Mouse (Mus musculus) heart, embryonic 13.5 days (tissue): ENCODE measurements around the gene Cdk5rap2. TPM values are rescaled to one million over a fixed set of nuclear protein-coding genes. Genes with fewer than 3 reads are reported as not detected.

Source experiments
- ATAC-seq: fragments of 200-750 bp; cut with Nextera tagmentation; 2 replicates; pipeline ENCODE4 v1.8.0; 2017; ENCODE audit warnings: moderate TSS enrichment; ENCODE audit not compliant: insufficient number of reproducible peaks, low FRiP score, low TSS enrichment; ENCODE audit errors: extremely low read depth
- H3K27ac ChIP-seq: fragments of 300-500 bp; sonication (generic); replicated peaks from 2 replicates; pipeline ENCODE4 v1.5.1; 2015; ENCODE audit warnings: moderate library complexity, mild to moderate bottlenecking, inconsistent platforms
- H3K27me3 ChIP-seq: fragments of 300-500 bp; sonication (generic); replicated peaks from 2 replicates; pipeline ENCODE4 v1.6.1; 2015; ENCODE audit warnings: mild to moderate bottlenecking, inconsistent platforms
- H3K36me3 ChIP-seq: fragments of 300-500 bp; sonication (generic); 2 replicates; pipeline ENCODE4 v1.6.1; 2015; ENCODE audit warnings: mild to moderate bottlenecking, inconsistent platforms
- H3K4me1 ChIP-seq: fragments of 300-500 bp; sonication (generic); 2 replicates; pipeline ENCODE4 v1.6.1; 2015; ENCODE audit warnings: inconsistent platforms
- H3K4me2 ChIP-seq: fragments of 300-500 bp; sonication (generic); 2 replicates; pipeline ENCODE4 v1.6.1; 2015; ENCODE audit warnings: inconsistent platforms, mild to moderate bottlenecking, moderate library complexity
- H3K4me3 ChIP-seq: fragments of 300-500 bp; sonication (generic); 2 replicates; pipeline ENCODE4 v1.5.1; 2015; ENCODE audit warnings: moderate library complexity, mild to moderate bottlenecking, inconsistent platforms
- H3K9ac ChIP-seq: fragments of 300-500 bp; sonication (generic); 2 replicates; pipeline ENCODE4 v1.6.1; 2015; ENCODE audit warnings: inconsistent platforms, mild to moderate bottlenecking, moderate library complexity
- H3K9me3 ChIP-seq: fragments of 300-500 bp; sonication (generic); 2 replicates; pipeline ENCODE4 v1.6.1; 2016; ENCODE audit warnings: inconsistent platforms
- WGBS: fragments of 180-500 bp; shearing (Covaris S2); methylation state at CpG from one replicate; pipeline ENCODE4 v1.1.7; 2015; ENCODE audit warnings: mixed read lengths; 5-methylcytosine and 5-hydroxymethylcytosine counted together
- polyA plus RNA-seq: library from polyadenylated mRNA; unstranded; fragments of >200 nt; fragmentation: Nextera tagmentation; extraction: Ambion mirVana; gene quantifications from 2 replicates; pipeline ENCODE4 v1.2.1, GENCODE M21; 2015

Gene Cdk5rap2
- 8.7 TPM in 2 replicates for polyA plus RNA-seq

GRCm38 (mm10) chr4:70409994-70410721, at the start of gene Cdk5rap2:
Cdk5rap2 (minus strand) TSS chr4:70410443.
- Histone ChIP-seq H3K9me3 (no peaks in the 10 kb centered on the region), H3K36me3 (peaks cover 4% of the 10 kb centered on the region; the same call in 1 of the 2 replicates), H3K27ac (peak within 1 kb of the TSS; percentile 76), H3K4me1 (peaks cover 12% of the 10 kb centered on the region), H3K27me3 (no peaks in the 10 kb centered on the region), H3K9ac (peak within 1 kb of the TSS; percentile 93), H3K4me2 (peak within 1 kb of the TSS; percentile 79), H3K4me3 (peak within 1 kb of the TSS; percentile 91)
- WGBS, result under 1% methylated on average over 55 of the region's 55 CpGs
- peak; percentile 97 for ATAC-seq

- H3K9ac ChIP-seq, result no peak overlapping the region
- no peaks in the 10 kb centered on the region for H3K27me3 ChIP-seq
- H3K4me1 ChIP-seq, result no peaks in the 10 kb centered on the region
- no peak overlapping the region for H3K4me3 ChIP-seq
- H3K27ac ChIP-seq, result no peak overlapping the region
- 82% methylated on average over 3 of the region's 3 CpGs for WGBS
- no peaks in the 10 kb centered on the region; the same call in 1 of the 2 replicates for H3K9me3 ChIP-seq
- no peak overlapping the region for H3K4me2 ChIP-seq
- H3K36me3 ChIP-seq, result no peaks in the 10 kb centered on the region
- ATAC-seq, result no peak
Measured at GRCm38 (mm10) chr4:70452161-70452560, 41.9 kb upstream of the Cdk5rap2 start.

GRCm38 (mm10) chr4:70451750-70452149, 41.5 kb upstream of the Cdk5rap2 start:
- H3K4me3 ChIP-seq, result no peak overlapping the region
- no peak for ATAC-seq
- no peak overlapping the region for H3K4me2 ChIP-seq
- 0% methylated on average over 2 of the region's 2 CpGs for WGBS
- H3K27ac ChIP-seq, result no peak overlapping the region
- no peaks in the 10 kb centered on the region for H3K4me1 ChIP-seq
- no peaks in the 10 kb centered on the region for H3K36me3 ChIP-seq
- H3K27me3 ChIP-seq, result no peaks in the 10 kb centered on the region
- H3K9me3 ChIP-seq, result no peaks in the 10 kb centered on the region
- H3K9ac ChIP-seq, result no peak overlapping the region

GRCm38 (mm10) chr4:70449668-70450067, 39.4 kb upstream of the Cdk5rap2 start:
- Histone ChIP-seq H3K27ac (no peak overlapping the region), H3K4me1 (no peaks in the 10 kb centered on the region), H3K9ac (no peak overlapping the region), H3K4me2 (no peak overlapping the region), H3K36me3 (no peaks in the 10 kb centered on the region), H3K4me3 (no peak overlapping the region), H3K27me3 (no peaks in the 10 kb centered on the region), H3K9me3 (no peaks in the 10 kb centered on the region)
- no peak for ATAC-seq
- WGBS, result 66% methylated on average over 1 of the region's 1 CpGs

GRCm38 (mm10) chr4:70446774-70447173, 36.5 kb upstream of the Cdk5rap2 start:
- H3K4me2 ChIP-seq, result no peak overlapping the region
- no peak for ATAC-seq
- no peaks in the 10 kb centered on the region for H3K27me3 ChIP-seq
- no peak overlapping the region for H3K9ac ChIP-seq
- no peak overlapping the region for H3K4me3 ChIP-seq
- H3K36me3 ChIP-seq, result no peaks in the 10 kb centered on the region
- H3K9me3 ChIP-seq, result peaks cover 4% of the 10 kb centered on the region; the same call in 1 of the 2 replicates
- WGBS, result 85% methylated on average over 3 of the region's 3 CpGs
- no peak overlapping the region for H3K27ac ChIP-seq
- H3K4me1 ChIP-seq, result no peaks in the 10 kb centered on the region

GRCm38 (mm10) chr4:70420202-70420601, 10.0 kb upstream of the Cdk5rap2 start:
- no peak overlapping the region for H3K9ac ChIP-seq
- no peaks in the 10 kb centered on the region for H3K4me1 ChIP-seq
- no peaks in the 10 kb centered on the region for H3K36me3 ChIP-seq
- no peak for ATAC-seq
- no peak overlapping the region for H3K27ac ChIP-seq
- no peaks in the 10 kb centered on the region for H3K9me3 ChIP-seq
- H3K27me3 ChIP-seq, result no peaks in the 10 kb centered on the region
- no peak overlapping the region for H3K4me3 ChIP-seq
- 52% methylated on average over 2 of the region's 2 CpGs for WGBS
- H3K4me2 ChIP-seq, result no peak overlapping the region

- 59% methylated on average over 2 of the region's 2 CpGs for WGBS
- Histone ChIP-seq H3K4me2 (no peak overlapping the region), H3K4me3 (no peak overlapping the region), H3K27ac (no peak overlapping the region), H3K27me3 (no peaks in the 10 kb centered on the region), H3K36me3 (no peaks in the 10 kb centered on the region), H3K4me1 (peaks cover 12% of the 10 kb centered on the region), H3K9me3 (no peaks in the 10 kb centered on the region), H3K9ac (no peak overlapping the region)
- no peak for ATAC-seq
Measured at GRCm38 (mm10) chr4:70412126-70412525, 1.9 kb upstream of the Cdk5rap2 start.

GRCm38 (mm10) chr4:70409456-70409855, 787 bp downstream of the Cdk5rap2 start:
- H3K27me3 ChIP-seq, result no peaks in the 10 kb centered on the region
- H3K9me3 ChIP-seq, result no peaks in the 10 kb centered on the region
- no peak overlapping the region for H3K27ac ChIP-seq
- 25% methylated on average over 9 of the region's 9 CpGs for WGBS
- H3K4me2 ChIP-seq, result peak overlapping the region; percentile 79
- H3K4me3 ChIP-seq, result peak overlapping the region; percentile 91
- H3K36me3 ChIP-seq, result peaks cover 7% of the 10 kb centered on the region; the same call in 1 of the 2 replicates
- ATAC-seq, result no peak
- H3K9ac ChIP-seq, result peak overlapping the region; percentile 93
- H3K4me1 ChIP-seq, result peaks cover 12% of the 10 kb centered on the region

- Histone ChIP-seq H3K4me1 (no peaks in the 10 kb centered on the region), H3K9me3 (no peaks in the 10 kb centered on the region), H3K4me3 (no peak overlapping the region), H3K36me3 (peaks cover 55% of the 10 kb centered on the region), H3K4me2 (no peak overlapping the region), H3K27ac (no peak overlapping the region), H3K9ac (no peak overlapping the region), H3K27me3 (no peaks in the 10 kb centered on the region)
- WGBS, result 65% methylated on average over 9 of the region's 9 CpGs
- no peak for ATAC-seq
Measured at GRCm38 (mm10) chr4:70402109-70402819, 8.0 kb downstream of the Cdk5rap2 start.

GRCm38 (mm10) chr4:70399476-70399875, 10.8 kb downstream of the Cdk5rap2 start:
- H3K27ac ChIP-seq, result no peak overlapping the region
- H3K9me3 ChIP-seq, result no peaks in the 10 kb centered on the region
- WGBS, result 84% methylated on average over 5 of the region's 5 CpGs
- H3K4me1 ChIP-seq, result no peaks in the 10 kb centered on the region
- H3K9ac ChIP-seq, result no peak overlapping the region
- peaks cover 48% of the 10 kb centered on the region for H3K36me3 ChIP-seq
- no peak overlapping the region for H3K4me2 ChIP-seq
- ATAC-seq, result no peak
- no peak overlapping the region for H3K4me3 ChIP-seq
- H3K27me3 ChIP-seq, result no peaks in the 10 kb centered on the region

- Histone ChIP-seq H3K4me1 (no peaks in the 10 kb centered on the region), H3K9me3 (no peaks in the 10 kb centered on the region), H3K27ac (no peak overlapping the region), H3K27me3 (no peaks in the 10 kb centered on the region), H3K4me2 (no peak overlapping the region), H3K36me3 (peaks cover 48% of the 10 kb centered on the region), H3K4me3 (no peak overlapping the region), H3K9ac (no peak overlapping the region)
- ATAC-seq, result no peak
- WGBS, result 91% methylated on average over 2 of the region's 2 CpGs
Measured at GRCm38 (mm10) chr4:70399074-70399473, 11.2 kb downstream of the Cdk5rap2 start.
